Mouse (Mus musculus) intestine, embryonic 16.5 days (tissue): Measurements from ENCODE around the gene Specc1. TPM values are rescaled to one million over a fixed set of nuclear protein-coding genes. Genes with fewer than 3 reads are reported as not detected.

Experiments
- ATAC-seq: fragments of 200-750 bp; cut with Nextera tagmentation; 2 replicates; pipeline ENCODE4 v1.8.0; 2017; ENCODE audit warnings: moderate TSS enrichment, moderate library complexity
- H3K27ac ChIP-seq: fragments of 300-500 bp; sonication (generic); 2 replicates; pipeline ENCODE4 v1.5.1; 2014; ENCODE audit warnings: mild to moderate bottlenecking, low read length
- H3K27me3 ChIP-seq: fragments of 300-500 bp; sonication (generic); replicated peaks from 2 replicates; pipeline ENCODE4 v1.6.1; 2014; ENCODE audit warnings: low read length, control low read depth, mixed read lengths; ENCODE audit not compliant: control insufficient read depth, insufficient read depth
- H3K36me3 ChIP-seq: fragments of 300-500 bp; sonication (generic); 2 replicates; pipeline ENCODE4 v1.6.1; 2014; ENCODE audit warnings: low read length, control low read depth; ENCODE audit not compliant: control insufficient read depth, insufficient read depth
- H3K4me1 ChIP-seq: fragments of 300-500 bp; sonication (generic); 2 replicates; pipeline ENCODE4 v1.6.1; 2014; ENCODE audit warnings: low read length, control low read depth, mixed read lengths; ENCODE audit not compliant: control insufficient read depth, insufficient read depth
- H3K4me2 ChIP-seq: fragments of 300-500 bp; sonication (generic); 2 replicates; pipeline ENCODE4 v1.6.1; 2014; ENCODE audit warnings: low read depth, low read length, control low read depth
- H3K4me3 ChIP-seq: fragments of 300-500 bp; sonication (generic); 2 replicates; pipeline ENCODE4 v1.5.1; 2014; ENCODE audit warnings: mild to moderate bottlenecking, low read length
- H3K9ac ChIP-seq: fragments of 300-500 bp; sonication (generic); 2 replicates; pipeline ENCODE4 v1.6.1; 2014; ENCODE audit warnings: low read depth, low read length
- H3K9me3 ChIP-seq: fragments of 300-500 bp; sonication (generic); 2 replicates; pipeline ENCODE4 v1.6.1; 2016; ENCODE audit warnings: low read length, control low read depth; ENCODE audit not compliant: control insufficient read depth
- WGBS: fragments of 180-500 bp; shearing (Covaris S2); extraction: QIAGEN DNeasy Blood & Tissue Kit; methylation state at CpG from one replicate; pipeline ENCODE4 v1.1.7; 2014; 5-methylcytosine and 5-hydroxymethylcytosine counted together
- polyA plus RNA-seq: library from polyadenylated mRNA; unstranded; fragments of >200 nt; fragmentation: Nextera tagmentation; extraction: Ambion mirVana; gene quantifications from 2 replicates; pipeline ENCODE4 v1.2.1, GENCODE M21; 2015

Gene Specc1
- polyA plus RNA-seq, 1 experiment from 2014 or later: 8.3 TPM

DNA sequence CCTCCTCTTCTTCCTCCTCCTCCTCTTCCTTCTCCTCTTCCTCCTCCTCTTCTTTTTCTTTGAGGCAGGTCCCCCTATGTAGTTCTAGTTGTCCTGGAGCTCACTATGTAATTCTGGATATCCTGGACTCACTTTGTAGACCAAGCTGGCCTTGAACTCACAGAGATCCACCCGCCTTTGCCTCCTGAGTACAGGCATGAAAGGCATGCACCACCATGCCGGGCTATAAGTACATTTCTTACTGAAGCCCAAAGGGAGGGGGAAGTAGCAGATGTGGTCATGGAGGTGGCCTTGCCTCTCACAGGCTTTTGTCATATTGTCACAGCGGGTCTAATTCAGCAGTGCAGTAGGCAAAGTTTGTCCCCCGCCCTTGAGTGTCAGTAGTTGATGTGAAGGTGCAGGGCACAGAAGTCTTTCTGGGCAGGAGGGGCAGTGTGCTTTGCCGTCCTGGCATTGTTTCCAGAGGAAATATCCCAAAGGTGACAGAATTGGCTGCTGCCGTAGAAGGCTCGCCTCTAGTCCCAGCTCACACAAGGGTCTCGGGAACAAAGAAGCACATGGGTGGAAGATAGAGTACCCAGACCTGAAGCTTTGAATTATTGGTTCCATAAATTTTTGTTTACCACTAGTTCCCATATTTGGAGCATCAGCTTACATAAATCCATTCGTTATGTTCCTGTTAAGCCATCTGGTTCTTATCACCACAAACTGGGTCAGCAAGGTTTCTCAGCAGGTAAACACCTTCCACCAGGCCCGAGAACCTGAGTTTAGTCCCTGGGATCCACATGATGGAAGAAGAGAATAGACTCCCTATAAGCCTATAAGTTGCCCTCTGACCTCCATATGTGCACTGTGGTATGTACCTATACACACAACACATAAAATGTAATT is 62.0 kb downstream of the Specc1 start:
- Histone ChIP-seq H3K9ac (no peak overlapping the region), H3K4me3 (no peak overlapping the region), H3K36me3 (no peaks in the 10 kb centered on the region), H3K4me1 (no peaks in the 10 kb centered on the region), H3K27me3 (no peaks in the 10 kb centered on the region), H3K27ac (no peak overlapping the region), H3K9me3 (no peaks in the 10 kb centered on the region), H3K4me2 (no peak overlapping the region)
- WGBS: 57% methylated on average over 10 of the region's 10 CpGs
- ATAC-seq: no peak

GRCm38 (mm10) chr11:62019857-62020256 is 63.3 kb downstream of the Specc1 start:
- Histone ChIP-seq H3K36me3 (no peaks in the 10 kb centered on the region), H3K9ac (no peak overlapping the region), H3K9me3 (no peaks in the 10 kb centered on the region), H3K4me3 (no peak overlapping the region), H3K27ac (no peak overlapping the region), H3K4me2 (no peak overlapping the region), H3K4me1 (no peaks in the 10 kb centered on the region), H3K27me3 (no peaks in the 10 kb centered on the region)
- ATAC-seq: no peak
- WGBS: 71% methylated on average over 3 of the region's 3 CpGs

- Histone ChIP-seq H3K27ac (no peak overlapping the region), H3K36me3 (no peaks in the 10 kb centered on the region), H3K4me1 (no peaks in the 10 kb centered on the region), H3K27me3 (no peaks in the 10 kb centered on the region), H3K9ac (no peak overlapping the region), H3K9me3 (no peaks in the 10 kb centered on the region), H3K4me2 (no peak overlapping the region), H3K4me3 (no peak overlapping the region)
- 89% methylated on average over 1 of the region's 1 CpGs for WGBS
- ATAC-seq: no peak
Observed at GRCm38 (mm10) chr11:62020898-62021297, 64.3 kb downstream of the Specc1 start.

- H3K27me3 ChIP-seq: no peaks in the 10 kb centered on the region
- no peak overlapping the region for H3K4me2 ChIP-seq
- 84% methylated on average over 3 of the region's 3 CpGs for WGBS
Observed at GRCm38 (mm10) chr11:62022105-62022504, 65.5 kb downstream of the Specc1 start.

DNA sequence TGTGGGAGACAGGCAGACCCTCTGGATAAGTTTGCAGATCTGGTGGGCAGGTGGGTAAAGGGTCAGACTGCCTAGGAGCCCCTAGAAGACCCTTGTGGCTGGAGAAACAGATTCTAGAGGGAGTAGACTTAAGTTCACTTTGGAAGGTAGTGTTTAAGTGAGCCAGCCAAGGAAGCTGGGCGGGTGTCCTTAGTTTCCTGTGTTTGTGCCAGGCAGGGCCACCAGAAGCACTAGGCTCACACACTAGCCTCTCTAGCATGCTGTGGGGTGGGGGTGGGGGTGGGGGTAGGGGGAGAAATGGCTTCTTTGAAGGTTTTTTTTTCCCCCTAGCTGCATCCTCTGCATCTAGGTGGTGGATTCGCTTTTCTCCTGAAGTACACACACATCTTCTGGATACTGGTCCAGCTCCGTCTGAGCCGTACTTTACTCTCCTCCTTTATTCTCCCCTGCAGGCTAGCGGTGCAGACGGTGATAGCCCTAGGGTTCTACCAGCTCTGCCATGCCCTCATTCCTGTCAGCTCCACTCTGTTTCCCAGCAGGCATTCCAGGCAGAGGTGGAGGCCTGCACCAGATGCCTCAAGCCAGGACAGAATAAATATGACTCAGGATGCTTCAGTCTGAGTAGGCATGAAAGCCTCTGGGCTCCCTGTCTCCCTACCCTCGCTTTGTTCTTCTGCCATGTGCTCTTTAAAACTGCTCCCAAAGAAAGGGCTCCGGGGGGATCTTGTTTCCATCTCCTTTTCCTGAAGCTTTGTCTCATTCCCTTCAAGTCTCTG is 66.3 kb downstream of the Specc1 start:
- no peak overlapping the region for H3K9ac ChIP-seq
- no peaks in the 10 kb centered on the region for H3K4me1 ChIP-seq
- ATAC-seq: no peak
- H3K27ac ChIP-seq: no peak overlapping the region
- WGBS: 85% methylated on average over 8 of the region's 8 CpGs
- no peak overlapping the region for H3K4me3 ChIP-seq
- no peak overlapping the region for H3K4me2 ChIP-seq
- no peaks in the 10 kb centered on the region for H3K36me3 ChIP-seq
- H3K9me3 ChIP-seq: no peaks in the 10 kb centered on the region
- no peaks in the 10 kb centered on the region for H3K27me3 ChIP-seq

More at GRCm38 (mm10) chr11:62022105-62022504, 65.5 kb downstream of the Specc1 start:
- Histone ChIP-seq H3K4me3 (no peak overlapping the region), H3K36me3 (no peaks in the 10 kb centered on the region), H3K4me1 (no peaks in the 10 kb centered on the region), H3K9ac (no peak overlapping the region), H3K27ac (no peak overlapping the region), H3K9me3 (no peaks in the 10 kb centered on the region)
- ATAC-seq: no peak

- 80% methylated on average over 12 of the region's 12 CpGs for WGBS
- Histone ChIP-seq H3K27ac (0 out of 2 replicates have a peak overlapping the region, but pooled peaks have one; percentile 50), H3K4me3 (no peak overlapping the region), H3K27me3 (no peaks in the 10 kb centered on the region), H3K9me3 (no peaks in the 10 kb centered on the region), H3K4me2 (no peak overlapping the region), H3K36me3 (no peaks in the 10 kb centered on the region), H3K9ac (no peak overlapping the region), H3K4me1 (no peaks in the 10 kb centered on the region)
- ATAC-seq: no peak
Observed at GRCm38 (mm10) chr11:62023494-62024233, 67.1 kb downstream of the Specc1 start.

- Histone ChIP-seq H3K36me3 (no peaks in the 10 kb centered on the region), H3K4me1 (no peaks in the 10 kb centered on the region), H3K9me3 (no peaks in the 10 kb centered on the region), H3K4me3 (no peak overlapping the region), H3K27ac (0 out of 2 replicates have a peak overlapping the region, but pooled peaks have one; percentile 50), H3K9ac (no peak overlapping the region), H3K4me2 (no peak overlapping the region), H3K27me3 (no peaks in the 10 kb centered on the region)
- no peak for ATAC-seq
- WGBS: 60% methylated on average over 8 of the region's 8 CpGs
Observed at GRCm38 (mm10) chr11:62024234-62024601, 67.7 kb downstream of the Specc1 start.

GRCm38 (mm10) chr11:62024952-62025351 is 68.4 kb downstream of the Specc1 start:
- ATAC-seq: no peak
- no peak overlapping the region for H3K4me2 ChIP-seq
- no peaks in the 10 kb centered on the region for H3K9me3 ChIP-seq
- H3K4me1 ChIP-seq: no peaks in the 10 kb centered on the region
- no peaks in the 10 kb centered on the region for H3K27me3 ChIP-seq
- H3K9ac ChIP-seq: no peak overlapping the region
- no peak overlapping the region for H3K27ac ChIP-seq
- WGBS: 32% methylated on average over 5 of the region's 5 CpGs
- no peaks in the 10 kb centered on the region for H3K36me3 ChIP-seq
- no peak overlapping the region for H3K4me3 ChIP-seq

GRCm38 (mm10) chr11:62025770-62026169 is 69.2 kb downstream of the Specc1 start:
- WGBS: 69% methylated on average over 2 of the region's 2 CpGs
- Histone ChIP-seq H3K4me1 (no peaks in the 10 kb centered on the region), H3K9ac (no peak overlapping the region), H3K36me3 (no peaks in the 10 kb centered on the region), H3K9me3 (no peaks in the 10 kb centered on the region), H3K4me2 (no peak overlapping the region), H3K4me3 (no peak overlapping the region), H3K27ac (no peak overlapping the region), H3K27me3 (no peaks in the 10 kb centered on the region)
- ATAC-seq: no peak
